Mouse (Mus musculus): ENCODE measurements at regions not wholly inside any gene's neighbourhood (a gene's known extent, or its start where the extent isn't known, plus 50 kb on each side); places are given as distances from the start of the nearest gene placed in this dataset.

- TF ChIP-seq CTCF (conservative IDR thresholded peaks at IDR 0.05 in 1 of 2, IDR thresholded peaks at IDR 0.05 in 1 of 2; ENCODE audit: low read depth in 2 of 2, low read length in 2 of 2) = no peak
- no peak for TF ChIP-seq USF1 (IDR thresholded peaks at IDR 0.05; ENCODE audit: low read depth, low read length)
- no peak for TF ChIP-seq POLR2A (IDR thresholded peaks at IDR 0.05; ENCODE audit: low read depth, low read length)
- no peak for TF ChIP-seq MAX (IDR thresholded peaks at IDR 0.05; ENCODE audit: low read length)
- no peak for TF ChIP-seq NELFE (IDR thresholded peaks at IDR 0.05; ENCODE audit: low read depth, low read length)
- TF ChIP-seq CHD1 (IDR thresholded peaks at IDR 0.05; ENCODE audit: low read depth, low read length) = no peak
- no peak for TF ChIP-seq MEF2A (IDR thresholded peaks at IDR 0.05; ENCODE audit: borderline replicate concordance, low read depth, low read length)
- no peak for TF ChIP-seq EP300 (IDR thresholded peaks at IDR 0.05; ENCODE audit: low read length)
Observed at GRCm38 (mm10) chr16:53867342-53867741, 1413.5 kb upstream of the Alcam start.
